Mouse (Mus musculus): Measurements from ENCODE around the gene Apba1. TPM values are rescaled to one million over a fixed set of nuclear protein-coding genes. Genes with fewer than 3 reads are reported as not detected.

The Apba1 gene
- polyA plus RNA-seq, 1 experiment from 2014 or later, result 0.52 TPM

DNA sequence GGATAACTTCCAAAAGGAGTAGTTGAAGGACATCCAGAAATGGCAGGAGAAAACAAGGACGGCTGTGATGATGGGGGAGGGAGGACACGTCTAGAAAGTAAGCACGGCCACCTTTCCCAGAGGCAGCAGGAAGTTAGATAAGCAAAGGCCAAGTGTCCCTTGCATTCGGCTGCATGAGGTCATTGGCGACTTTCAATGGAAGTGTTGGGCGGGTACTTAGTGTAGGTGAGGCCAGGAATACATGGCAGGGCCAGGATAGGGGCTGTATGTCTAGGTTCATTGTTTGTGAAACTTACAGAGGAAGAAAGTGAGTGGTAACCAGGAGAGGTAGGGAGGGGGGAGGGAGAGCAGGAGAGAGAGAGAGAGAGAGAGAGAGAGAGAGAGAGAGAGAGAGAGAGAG is 33.0 kb downstream of the Apba1 start:
- Histone ChIP-seq H3K4me3 (ENCODE audit: low read depth, low read length) (no peak overlapping the region), H3K4me2 (ENCODE audit: low read depth, low read length) (no peak overlapping the region), H3K9me3 (replicated peaks; ENCODE audit: control insufficient read depth, low read length) (no peaks in the 10 kb centered on the region), H3K27me3 (ENCODE audit: control insufficient read depth, insufficient read depth, low read length) (no peaks in the 10 kb centered on the region), H3K27ac (replicated peaks; ENCODE audit: low read depth, low read length) (no peak overlapping the region), H3K4me1 (ENCODE audit: control insufficient read depth, insufficient read depth, low read length) (no peaks in the 10 kb centered on the region), H3K9ac (replicated peaks; ENCODE audit: low read length) (no peak overlapping the region), H3K36me3 (replicated peaks; ENCODE audit: control insufficient read depth, insufficient read depth, low read depth, low read length) (no peaks in the 10 kb centered on the region)
- WGBS, result 77% methylated on average over 6 of the region's 6 CpGs
- DNase-seq (ENCODE audit: low spot score), result no peak
- no peak for ATAC-seq (replicated peaks; ENCODE audit: insufficient number of reproducible peaks, low FRiP score, low TSS enrichment, low read depth)

GRCm38 (mm10) chr19:23792559-23792958 is 33.9 kb downstream of the Apba1 start:
- WGBS, result 85% methylated on average over 6 of the region's 6 CpGs

GRCm38 (mm10) chr19:23794491-23794890 is 35.8 kb downstream of the Apba1 start:
- no peak overlapping the region for H3K27ac ChIP-seq (replicated peaks; ENCODE audit: low read depth, low read length)
- H3K36me3 ChIP-seq (replicated peaks; ENCODE audit: control insufficient read depth, insufficient read depth, low read depth, low read length), result no peaks in the 10 kb centered on the region
- H3K9me3 ChIP-seq (replicated peaks; ENCODE audit: control insufficient read depth, low read length), result no peaks in the 10 kb centered on the region
- no peak overlapping the region for H3K9ac ChIP-seq (replicated peaks; ENCODE audit: low read length)
- ATAC-seq (replicated peaks; ENCODE audit: insufficient number of reproducible peaks, low FRiP score, low TSS enrichment, low read depth), result no peak
- no peak overlapping the region for H3K4me2 ChIP-seq (ENCODE audit: low read depth, low read length)
- 82% methylated on average over 3 of the region's 3 CpGs for WGBS
- no peak for DNase-seq (ENCODE audit: low spot score)
- H3K4me3 ChIP-seq (ENCODE audit: low read depth, low read length), result no peak overlapping the region
- no peaks in the 10 kb centered on the region for H3K4me1 ChIP-seq (ENCODE audit: control insufficient read depth, insufficient read depth, low read length)
- H3K27me3 ChIP-seq (ENCODE audit: control insufficient read depth, insufficient read depth, low read length), result no peaks in the 10 kb centered on the region

More at GRCm38 (mm10) chr19:23792559-23792958, 33.9 kb downstream of the Apba1 start:
- ATAC-seq (replicated peaks; ENCODE audit: insufficient number of reproducible peaks, low FRiP score, low TSS enrichment, low read depth), result no peak
- no peak overlapping the region for H3K9ac ChIP-seq (replicated peaks; ENCODE audit: low read length)
- no peaks in the 10 kb centered on the region for H3K27me3 ChIP-seq (ENCODE audit: control insufficient read depth, insufficient read depth, low read length)
- no peaks in the 10 kb centered on the region for H3K9me3 ChIP-seq (replicated peaks; ENCODE audit: control insufficient read depth, low read length)
- no peaks in the 10 kb centered on the region for H3K4me1 ChIP-seq (ENCODE audit: control insufficient read depth, insufficient read depth, low read length)
- H3K36me3 ChIP-seq (replicated peaks; ENCODE audit: control insufficient read depth, insufficient read depth, low read depth, low read length), result no peaks in the 10 kb centered on the region
- H3K4me2 ChIP-seq (ENCODE audit: low read depth, low read length), result no peak overlapping the region
- no peak overlapping the region for H3K27ac ChIP-seq (replicated peaks; ENCODE audit: low read depth, low read length)
- H3K4me3 ChIP-seq (ENCODE audit: low read depth, low read length), result no peak overlapping the region
- no peak for DNase-seq (ENCODE audit: low spot score)

GRCm38 (mm10) chr19:23795156-23795555 is 36.5 kb downstream of the Apba1 start:
- H3K4me3 ChIP-seq (ENCODE audit: low read depth, low read length), result no peak overlapping the region
- no peak overlapping the region for H3K27ac ChIP-seq (replicated peaks; ENCODE audit: low read depth, low read length)
- H3K4me1 ChIP-seq (ENCODE audit: control insufficient read depth, insufficient read depth, low read length), result no peaks in the 10 kb centered on the region
- ATAC-seq (replicated peaks; ENCODE audit: insufficient number of reproducible peaks, low FRiP score, low TSS enrichment, low read depth) (no peak), DNase-seq (ENCODE audit: low spot score) (no peak)
- H3K27me3 ChIP-seq (ENCODE audit: control insufficient read depth, insufficient read depth, low read length), result no peaks in the 10 kb centered on the region
- H3K36me3 ChIP-seq (replicated peaks; ENCODE audit: control insufficient read depth, insufficient read depth, low read depth, low read length), result no peaks in the 10 kb centered on the region
- H3K9ac ChIP-seq (replicated peaks; ENCODE audit: low read length), result no peak overlapping the region
- no peak overlapping the region for H3K4me2 ChIP-seq (ENCODE audit: low read depth, low read length)
- no peaks in the 10 kb centered on the region for H3K9me3 ChIP-seq (replicated peaks; ENCODE audit: control insufficient read depth, low read length)
- WGBS, result 82% methylated on average over 4 of the region's 4 CpGs

DNA sequence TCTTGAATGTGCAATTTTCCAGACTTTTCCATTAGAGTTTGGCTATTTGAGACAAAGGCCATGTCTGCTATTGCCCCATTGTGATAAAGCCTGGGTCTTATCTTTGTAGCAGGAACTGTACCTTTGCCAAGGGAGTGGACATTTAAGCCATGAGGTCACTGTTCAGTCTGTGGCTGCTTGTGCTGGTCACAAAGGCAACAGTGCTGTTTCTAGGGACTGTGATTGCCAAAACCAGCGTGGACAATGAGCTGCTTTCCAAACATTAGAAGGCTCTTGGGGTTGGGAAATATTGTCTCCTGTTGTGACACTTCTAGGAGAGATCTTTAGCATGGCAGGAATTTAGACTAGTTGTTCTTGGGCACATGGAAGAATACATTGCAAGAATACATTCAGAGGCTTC is 42.5 kb downstream of the Apba1 start:
- no peaks in the 10 kb centered on the region for H3K9me3 ChIP-seq (replicated peaks; ENCODE audit: control insufficient read depth, low read length)
- H3K27me3 ChIP-seq (ENCODE audit: control insufficient read depth, insufficient read depth, low read length), result no peaks in the 10 kb centered on the region
- H3K4me2 ChIP-seq (ENCODE audit: low read depth, low read length), result no peak overlapping the region
- no peak for ATAC-seq (replicated peaks; ENCODE audit: insufficient number of reproducible peaks, low FRiP score, low TSS enrichment, low read depth)
- H3K36me3 ChIP-seq (replicated peaks; ENCODE audit: control insufficient read depth, insufficient read depth, low read depth, low read length), result no peaks in the 10 kb centered on the region
- no peak for DNase-seq (ENCODE audit: low spot score)
- H3K4me1 ChIP-seq (ENCODE audit: control insufficient read depth, insufficient read depth, low read length), result no peaks in the 10 kb centered on the region
- no peak overlapping the region for H3K4me3 ChIP-seq (ENCODE audit: low read depth, low read length)
- WGBS, result 77% methylated on average over 1 of the region's 1 CpGs
- H3K27ac ChIP-seq (replicated peaks; ENCODE audit: low read depth, low read length), result no peak overlapping the region
- H3K9ac ChIP-seq (replicated peaks; ENCODE audit: low read length), result no peak overlapping the region

- ATAC-seq (replicated peaks; ENCODE audit: insufficient number of reproducible peaks, low FRiP score, low TSS enrichment, low read depth) (no peak), DNase-seq (ENCODE audit: low spot score) (no peak)
- Histone ChIP-seq H3K4me2 (ENCODE audit: low read depth, low read length) (no peak overlapping the region), H3K9ac (replicated peaks; ENCODE audit: low read length) (no peak overlapping the region), H3K4me1 (ENCODE audit: control insufficient read depth, insufficient read depth, low read length) (no peaks in the 10 kb centered on the region), H3K27ac (replicated peaks; ENCODE audit: low read depth, low read length) (no peak overlapping the region), H3K4me3 (ENCODE audit: low read depth, low read length) (no peak overlapping the region), H3K9me3 (replicated peaks; ENCODE audit: control insufficient read depth, low read length) (no peaks in the 10 kb centered on the region), H3K36me3 (replicated peaks; ENCODE audit: control insufficient read depth, insufficient read depth, low read depth, low read length) (no peaks in the 10 kb centered on the region), H3K27me3 (ENCODE audit: control insufficient read depth, insufficient read depth, low read length) (no peaks in the 10 kb centered on the region)
- WGBS, result 71% methylated on average over 4 of the region's 4 CpGs
Measured at GRCm38 (mm10) chr19:23803221-23803870, 44.7 kb downstream of the Apba1 start.

DNA sequence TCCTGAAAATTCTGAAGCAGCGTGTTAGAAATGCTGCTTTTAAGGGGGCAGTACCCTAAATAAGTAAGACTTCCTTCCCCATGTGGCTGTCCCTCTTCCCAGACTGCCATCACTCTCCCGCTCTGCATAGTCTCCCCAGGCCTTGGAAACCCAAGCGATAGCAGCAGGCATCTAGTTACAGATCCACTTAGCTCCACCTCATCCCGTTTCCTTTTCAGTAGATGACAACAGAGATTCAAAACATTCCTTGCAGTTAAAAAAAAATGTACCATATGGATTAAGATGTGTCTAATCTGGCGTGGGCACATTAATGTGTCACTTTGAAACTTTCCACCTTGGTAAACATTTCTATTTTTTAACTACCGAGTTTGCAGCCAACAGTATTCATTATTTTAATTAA is 48.1 kb downstream of the Apba1 start:
- H3K9me3 ChIP-seq (replicated peaks; ENCODE audit: control insufficient read depth, low read length), result no peaks in the 10 kb centered on the region

DNA sequence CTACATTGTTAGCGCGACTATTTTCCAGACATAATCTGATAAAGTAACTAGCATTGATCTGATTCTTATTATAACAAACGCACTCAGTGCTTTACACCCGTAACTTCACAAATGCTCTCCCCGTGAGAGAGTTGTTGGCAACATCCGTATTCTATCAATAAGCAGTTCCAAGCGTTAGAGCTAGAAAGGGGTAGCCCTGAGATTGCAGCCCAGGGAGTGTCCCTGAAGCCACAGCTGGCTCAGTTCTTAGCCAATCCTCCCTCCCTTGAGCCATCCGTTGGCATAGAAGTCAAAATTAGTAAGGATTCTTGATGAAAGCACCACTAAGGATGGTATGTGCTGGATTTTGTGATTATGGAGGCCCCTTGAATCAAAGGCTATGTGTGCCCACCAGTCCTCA is 48.7 kb downstream of the Apba1 start:
- H3K9me3 ChIP-seq (replicated peaks; ENCODE audit: control insufficient read depth, low read length), result no peaks in the 10 kb centered on the region
- no peaks in the 10 kb centered on the region for H3K4me1 ChIP-seq (ENCODE audit: control insufficient read depth, insufficient read depth, low read length)
- no peaks in the 10 kb centered on the region for H3K27me3 ChIP-seq (ENCODE audit: control insufficient read depth, insufficient read depth, low read length)
- no peaks in the 10 kb centered on the region for H3K36me3 ChIP-seq (replicated peaks; ENCODE audit: control insufficient read depth, insufficient read depth, low read depth, low read length)
- ATAC-seq (replicated peaks; ENCODE audit: insufficient number of reproducible peaks, low FRiP score, low TSS enrichment, low read depth) (no peak), DNase-seq (ENCODE audit: low spot score) (no peak)
- H3K27ac ChIP-seq (replicated peaks; ENCODE audit: low read depth, low read length), result no peak overlapping the region
- H3K4me3 ChIP-seq (ENCODE audit: low read depth, low read length), result no peak overlapping the region
- H3K4me2 ChIP-seq (ENCODE audit: low read depth, low read length), result no peak overlapping the region
- 77% methylated on average over 8 of the region's 8 CpGs for WGBS
- H3K9ac ChIP-seq (replicated peaks; ENCODE audit: low read length), result no peak overlapping the region

More for the DNA sequence above, 48.1 kb downstream of the Apba1 start:
- H3K27me3 ChIP-seq (ENCODE audit: control insufficient read depth, insufficient read depth, low read length), result no peaks in the 10 kb centered on the region
- H3K36me3 ChIP-seq (replicated peaks; ENCODE audit: control insufficient read depth, insufficient read depth, low read depth, low read length), result no peaks in the 10 kb centered on the region
- WGBS, result 49% methylated on average over 6 of the region's 6 CpGs
- no peak overlapping the region for H3K4me3 ChIP-seq (ENCODE audit: low read depth, low read length)
- no peak overlapping the region for H3K27ac ChIP-seq (replicated peaks; ENCODE audit: low read depth, low read length)
- no peaks in the 10 kb centered on the region for H3K4me1 ChIP-seq (ENCODE audit: control insufficient read depth, insufficient read depth, low read length)
- no peak overlapping the region for H3K4me2 ChIP-seq (ENCODE audit: low read depth, low read length)
- ATAC-seq (replicated peaks; ENCODE audit: insufficient number of reproducible peaks, low FRiP score, low TSS enrichment, low read depth) (no peak), DNase-seq (ENCODE audit: low spot score) (peak; percentile 9)
- no peak overlapping the region for H3K9ac ChIP-seq (replicated peaks; ENCODE audit: low read length)
